Mouse (Mus musculus): ENCODE measurements around the gene Tle1.

Gene Tle1

DNA sequence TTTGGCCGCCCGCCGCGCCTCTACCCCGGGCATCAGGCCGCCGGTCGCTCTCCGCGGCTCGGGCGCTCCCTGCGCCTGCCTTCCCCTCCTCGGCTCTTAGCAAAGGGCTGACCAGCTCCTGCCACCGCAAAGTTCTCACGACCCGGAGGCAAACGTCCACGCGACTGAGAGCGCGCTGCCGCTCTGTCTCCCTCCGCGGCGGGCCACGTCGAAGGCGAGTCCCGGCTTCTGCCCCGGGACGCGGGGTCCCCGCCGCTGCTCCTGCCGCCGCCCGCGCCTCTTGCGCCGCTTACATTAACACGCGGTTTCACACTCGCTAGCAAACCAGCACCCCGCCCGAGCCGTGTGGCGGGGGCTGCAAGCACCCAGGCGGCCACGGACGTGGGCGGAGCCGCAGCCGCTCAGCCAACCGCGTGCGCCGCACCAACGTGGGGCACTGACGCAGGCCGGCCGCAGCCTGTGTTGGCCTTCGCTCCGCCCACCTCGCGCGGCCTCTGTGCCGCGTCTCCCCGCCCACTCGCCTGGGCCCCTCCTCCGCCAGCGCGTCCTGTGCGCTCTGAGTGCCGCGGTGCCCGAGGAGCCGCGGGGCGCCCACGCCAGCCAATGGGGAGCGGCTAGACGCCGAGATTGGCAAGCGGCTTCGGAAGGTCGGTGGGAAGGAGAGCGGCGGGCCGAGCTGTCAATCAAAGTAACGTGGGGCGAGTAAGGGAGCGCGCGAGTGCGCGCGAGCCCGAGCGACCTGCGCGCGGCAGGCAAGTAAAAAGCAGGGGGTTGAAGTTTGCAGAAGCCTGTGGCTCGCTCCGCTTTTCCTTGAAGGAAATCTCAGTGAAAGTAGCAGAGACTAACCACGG is at the start of gene Tle1:
Tle1 (minus strand) TSS at position 361 of the 851 bp plus-strand sequence.
- peak; percentile 99 for DNase-seq

DNA sequence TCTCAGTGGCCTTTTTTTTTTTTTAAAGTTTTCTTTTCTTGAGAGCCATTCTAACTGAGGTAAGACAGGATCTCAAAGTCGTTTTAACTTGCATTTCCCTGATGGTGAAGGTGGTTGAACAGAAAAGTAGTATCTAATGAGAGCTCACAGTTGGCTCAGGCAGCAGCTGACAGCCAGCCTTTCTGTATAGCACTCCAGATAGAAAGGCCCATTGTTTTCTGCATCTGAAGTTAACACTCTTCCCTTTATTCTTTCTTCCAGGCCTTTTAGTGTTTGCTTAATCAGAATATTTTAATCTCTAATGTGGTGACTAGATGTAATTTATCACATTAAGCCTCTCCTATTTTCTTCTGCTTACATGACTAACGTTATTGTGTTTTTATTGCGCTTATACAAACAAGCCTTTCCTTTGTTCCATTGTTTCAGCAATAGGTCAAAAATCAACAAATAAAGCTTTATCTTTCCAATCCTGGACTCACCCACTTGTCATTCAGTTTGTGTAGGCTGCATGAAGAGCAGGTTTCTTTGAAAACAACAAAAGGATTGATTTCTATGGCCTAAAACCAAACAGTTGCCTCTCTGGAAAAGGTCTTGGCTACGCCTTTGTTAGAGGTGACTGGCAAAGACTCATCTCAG is 33.0 kb upstream of the Tle1 start:
- DNase-seq = no peak

DNA sequence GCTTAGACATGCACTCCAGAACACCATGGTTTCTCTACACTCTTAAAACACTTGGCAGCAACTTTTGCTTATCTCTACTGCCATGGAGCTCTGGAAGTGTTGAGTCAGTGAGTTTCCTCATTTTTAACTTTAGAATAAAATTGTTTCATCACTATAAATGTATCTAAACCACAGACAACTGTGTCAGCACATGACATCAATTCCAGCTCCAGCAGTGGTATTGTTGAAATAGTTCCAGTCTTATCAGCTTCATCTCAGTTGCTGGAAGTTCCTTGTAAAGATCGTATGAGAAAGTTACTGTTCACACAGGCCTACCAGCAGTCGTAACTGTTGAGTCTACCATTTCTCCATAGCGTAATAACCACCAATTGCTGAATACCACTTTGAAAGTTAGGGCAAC is 31.5 kb upstream of the Tle1 start:
- no peak for DNase-seq

DNA sequence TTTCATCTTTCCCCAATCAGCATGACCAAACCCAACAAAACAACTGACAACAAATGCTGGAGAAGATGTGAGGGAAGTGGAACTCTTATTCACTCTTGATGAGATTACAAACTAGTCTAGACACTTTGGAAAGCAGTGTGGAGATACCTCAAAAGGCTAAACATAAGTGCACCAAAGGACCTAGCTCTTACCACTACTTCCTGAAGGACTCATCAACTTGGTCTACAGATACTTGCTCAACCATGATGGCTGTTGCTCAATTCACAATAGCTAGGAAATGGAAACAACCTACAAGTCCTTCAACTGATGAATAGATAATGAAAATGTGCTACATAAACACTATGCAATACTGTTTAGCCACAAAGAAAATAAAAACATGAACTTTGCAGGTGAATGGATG is 30.1 kb upstream of the Tle1 start:
- no peak for DNase-seq

DNA sequence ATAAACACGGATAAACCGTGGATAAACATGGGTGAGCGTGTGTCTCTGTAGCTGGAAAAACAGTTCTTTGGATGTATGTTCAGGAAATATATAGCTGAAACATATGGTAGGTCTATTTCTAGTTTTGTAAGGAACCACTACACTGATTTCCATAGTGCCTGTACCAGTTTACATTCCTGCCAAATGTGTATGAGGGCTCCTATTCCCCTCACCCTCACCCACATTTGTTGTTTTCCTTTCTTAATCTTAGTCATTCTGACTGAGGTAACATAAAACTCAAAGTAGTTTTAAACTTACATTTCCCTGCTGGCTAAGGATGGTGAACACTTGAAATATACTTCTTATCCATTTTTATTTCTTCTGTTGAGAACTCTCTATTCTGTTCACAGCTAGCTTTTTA is 20.9 kb upstream of the Tle1 start:
- DNase-seq = no peak

DNA sequence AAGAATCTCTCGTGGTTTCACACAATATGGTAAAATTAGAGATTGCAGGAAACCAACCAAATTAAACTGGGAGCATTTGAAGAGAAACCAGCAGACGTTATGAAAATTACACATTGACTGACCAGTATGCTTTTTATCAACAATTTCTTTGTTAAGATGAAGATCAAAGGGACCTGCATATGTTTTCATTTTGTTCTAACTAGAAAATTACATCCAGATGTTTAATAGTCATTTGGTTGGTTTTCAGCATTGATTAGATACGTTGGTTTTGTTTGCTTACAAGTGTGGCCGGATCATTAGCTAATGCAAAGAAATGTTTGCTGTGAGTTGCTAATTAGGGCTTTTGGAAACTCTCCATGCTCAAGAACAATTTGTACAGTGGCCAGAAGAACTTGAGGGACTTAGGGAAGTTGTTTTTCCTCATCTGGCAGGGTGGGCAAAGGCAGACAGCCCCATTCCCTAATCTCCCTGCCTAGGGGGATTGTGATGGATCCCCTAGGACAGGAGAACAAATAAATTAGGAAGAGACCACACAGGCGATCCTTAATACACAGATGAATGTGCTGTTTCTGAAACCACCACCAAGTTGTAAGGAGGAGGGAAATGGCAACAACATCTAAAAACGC is 3.8 kb upstream of the Tle1 start:
- no peak for DNase-seq

DNA sequence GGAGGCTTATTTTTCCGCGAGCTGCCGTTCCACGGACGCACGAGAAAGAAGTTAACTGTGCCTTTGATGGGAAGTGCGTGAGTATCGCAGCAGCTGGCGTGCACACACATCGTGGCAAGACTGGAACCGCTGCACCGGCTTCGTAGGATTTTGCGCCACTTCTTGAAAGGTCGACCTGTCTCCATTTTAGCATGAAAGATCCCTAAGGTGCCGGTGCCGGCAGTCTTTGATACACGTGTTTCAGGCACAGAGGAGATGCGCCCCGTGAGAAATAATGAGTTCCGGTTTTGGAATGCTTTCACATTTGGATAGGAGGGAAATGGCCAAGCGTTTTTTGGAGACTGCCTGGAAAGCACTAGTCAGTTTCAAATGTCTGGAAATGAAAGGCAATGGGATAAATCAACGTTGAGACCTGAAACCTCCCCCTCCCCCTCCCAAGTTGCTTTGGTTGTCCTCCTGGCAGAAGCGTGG is 837 bp upstream of the Tle1 start:
- DNase-seq = no peak

DNA sequence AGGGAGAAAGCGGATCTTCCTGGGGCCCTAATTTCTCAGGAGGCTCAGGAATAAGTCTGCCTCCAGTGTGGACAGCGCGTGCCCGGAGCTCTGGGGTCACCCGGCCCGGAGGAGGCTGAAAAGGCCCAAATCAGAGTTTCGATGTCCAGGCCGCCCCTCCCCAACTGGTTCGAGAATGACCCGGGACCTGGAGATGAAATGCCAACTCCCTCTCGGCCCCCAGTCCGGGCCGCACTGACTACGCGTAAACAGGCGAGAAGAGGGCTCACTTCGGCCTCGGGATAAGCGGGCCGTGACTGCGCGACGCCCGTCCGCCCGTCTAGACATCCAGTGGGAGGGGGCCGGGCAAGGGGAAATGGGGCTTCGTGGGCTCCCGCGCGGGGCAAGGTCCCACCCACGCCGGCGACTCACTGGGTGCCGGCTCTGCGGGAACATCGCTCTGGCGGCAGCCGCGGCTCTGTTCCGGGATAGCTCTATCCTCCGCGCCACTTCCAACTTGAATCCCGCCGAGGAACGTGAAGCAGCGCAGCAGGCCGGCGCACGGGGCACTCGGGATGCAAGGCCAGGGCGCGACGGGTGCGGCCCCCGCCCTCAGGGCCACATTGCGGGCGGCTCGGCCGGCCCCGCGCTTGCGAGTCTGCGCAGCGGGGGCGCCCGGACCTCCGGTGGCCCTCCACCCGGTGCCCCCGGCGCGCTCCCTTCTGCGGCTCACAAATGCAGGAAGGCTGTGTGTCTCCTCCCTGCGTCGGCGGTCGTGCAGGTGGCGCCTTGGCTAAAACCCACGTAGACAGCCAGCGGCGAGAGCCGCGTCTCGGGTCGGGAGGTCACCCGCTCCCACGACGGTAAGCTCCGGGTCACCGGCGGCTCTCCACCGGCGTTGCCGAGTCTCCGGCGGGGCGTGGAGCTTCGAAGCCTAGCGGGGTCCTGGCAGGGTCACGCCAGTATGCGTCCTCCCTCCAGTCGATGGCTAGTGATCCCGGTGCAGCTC is 854 bp downstream of the Tle1 start:
- no peak for DNase-seq

DNA sequence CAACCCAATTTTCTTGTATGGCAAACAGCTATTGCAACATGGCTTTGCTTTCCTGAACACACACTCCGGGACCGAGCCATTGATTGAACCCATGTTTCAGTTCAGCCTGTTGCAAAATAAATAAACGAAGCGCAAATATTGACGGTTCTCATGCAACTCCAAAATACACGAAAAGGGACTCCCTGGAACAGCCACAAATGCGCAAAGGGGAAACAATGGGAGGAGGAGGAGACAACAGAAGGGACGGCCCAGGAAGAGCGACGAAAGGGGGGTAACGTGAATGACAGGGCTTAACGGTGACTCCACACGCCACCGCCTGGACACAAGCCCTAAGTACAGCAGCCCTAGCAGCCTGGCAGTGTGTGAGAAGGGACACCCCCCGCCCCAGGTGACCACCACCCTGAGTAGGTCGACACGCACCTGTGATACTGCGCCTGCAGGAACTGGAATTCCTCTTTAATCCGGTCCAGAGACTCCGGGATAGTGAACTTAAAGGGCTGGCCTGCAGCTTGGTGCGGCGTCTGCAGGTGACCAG is 1.8 kb downstream of the Tle1 start:
- peak; percentile 72 for DNase-seq

DNA sequence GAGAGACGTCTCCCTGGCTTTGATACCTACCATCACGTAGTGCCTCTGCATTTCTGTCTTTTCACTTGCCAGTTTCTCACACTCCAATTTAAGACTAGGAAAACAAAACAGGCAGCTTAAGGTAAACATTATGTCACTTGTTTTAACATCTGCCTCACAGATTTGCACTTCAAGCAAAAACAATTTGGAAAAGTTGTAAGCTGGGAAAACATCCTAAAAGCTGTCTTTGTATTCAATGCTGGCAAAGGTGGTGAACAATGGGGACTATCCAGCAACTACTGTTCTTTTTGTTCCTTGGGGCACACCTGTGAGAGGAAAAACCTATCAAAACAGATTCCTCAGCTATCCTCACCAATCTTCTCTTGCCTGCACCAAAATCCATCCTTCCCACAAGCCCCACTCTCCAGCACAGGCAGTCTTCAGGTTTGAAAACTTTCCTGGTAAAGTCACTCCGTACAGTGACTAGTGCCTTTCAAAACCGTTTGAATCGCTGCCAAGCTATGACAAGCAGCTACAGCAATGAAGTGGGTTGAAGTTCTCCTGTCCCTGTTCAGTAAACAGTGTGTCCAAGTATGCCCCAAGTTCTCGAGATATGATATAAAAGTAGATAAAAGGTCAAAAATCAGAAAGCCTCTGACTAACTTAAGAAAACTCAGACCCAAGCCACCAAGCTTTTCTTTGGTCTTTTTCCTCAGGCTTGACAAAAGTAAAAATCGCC is 2.7 kb downstream of the Tle1 start:
- DNase-seq = no peak

DNA sequence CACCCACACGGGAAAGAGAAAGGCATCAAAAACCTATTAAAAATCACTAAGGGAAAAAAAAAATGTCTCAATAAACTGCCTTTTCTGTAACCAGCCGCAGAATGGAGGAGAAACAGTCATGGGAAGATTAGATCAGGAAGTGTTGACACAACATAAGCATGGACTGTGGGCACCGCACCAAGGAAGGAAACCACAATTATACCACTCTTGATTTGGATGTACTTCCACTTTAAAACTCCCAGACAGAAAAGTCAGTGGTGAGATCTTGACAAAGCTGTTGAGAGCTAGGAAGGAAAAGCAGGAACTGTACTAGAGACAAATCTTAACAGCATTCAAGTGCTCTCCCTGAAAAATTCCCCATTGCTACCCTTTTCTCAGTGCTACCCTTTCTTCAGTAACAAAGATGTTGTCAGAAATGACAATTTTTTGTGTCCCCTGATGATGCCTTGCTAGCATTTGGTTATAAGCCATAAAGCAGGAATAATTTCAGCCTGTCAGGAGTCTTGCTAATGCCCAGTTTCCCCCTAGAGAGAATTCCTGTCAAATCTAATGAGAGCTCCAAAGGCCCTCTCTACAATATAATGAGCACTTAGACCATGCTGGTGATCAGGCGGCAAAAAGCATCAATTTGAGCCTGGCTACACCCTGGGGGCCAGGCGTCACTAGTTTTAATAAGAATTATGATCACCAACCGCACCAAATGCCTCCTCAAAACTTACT is 5.4 kb downstream of the Tle1 start:
- no peak for DNase-seq

DNA sequence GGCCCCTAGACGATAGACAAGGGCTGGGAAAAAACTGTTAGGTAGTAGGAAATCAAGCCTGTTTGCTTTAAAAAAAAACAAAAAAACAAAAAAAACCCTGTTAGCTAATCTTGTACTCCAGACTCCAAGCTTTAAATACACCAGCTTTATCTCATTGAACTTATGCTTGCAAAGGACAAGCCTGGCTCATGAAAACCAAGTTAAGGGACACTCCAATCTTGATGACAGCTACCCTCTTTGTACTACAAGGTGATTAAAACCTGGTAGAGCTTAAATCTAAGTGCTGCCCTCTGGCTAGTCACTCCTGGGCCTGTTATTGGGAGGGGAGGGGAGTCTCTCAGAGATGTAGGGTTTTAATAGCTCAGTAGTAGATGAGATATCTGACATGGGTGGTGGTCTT is 7.4 kb downstream of the Tle1 start:
- DNase-seq = no peak

DNA sequence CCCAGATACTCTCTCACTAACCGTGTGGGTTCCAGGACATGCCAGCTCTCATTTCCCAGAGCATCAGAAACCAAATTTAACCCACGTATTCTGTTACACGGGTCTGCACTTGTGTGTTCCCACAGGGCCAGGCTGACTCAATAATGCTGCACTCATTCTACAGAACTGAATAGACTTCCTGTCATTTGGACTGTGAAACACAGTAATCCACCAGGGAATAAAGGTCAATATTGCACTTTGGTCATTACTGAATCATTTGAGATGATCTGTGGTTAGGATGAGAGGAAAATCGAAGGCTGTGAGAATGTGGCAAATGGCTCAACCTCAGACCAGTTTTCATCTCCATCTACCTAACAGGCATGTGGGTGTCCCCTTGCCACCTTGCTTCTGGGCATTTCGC is 16.2 kb downstream of the Tle1 start:
- no peak for DNase-seq

DNA sequence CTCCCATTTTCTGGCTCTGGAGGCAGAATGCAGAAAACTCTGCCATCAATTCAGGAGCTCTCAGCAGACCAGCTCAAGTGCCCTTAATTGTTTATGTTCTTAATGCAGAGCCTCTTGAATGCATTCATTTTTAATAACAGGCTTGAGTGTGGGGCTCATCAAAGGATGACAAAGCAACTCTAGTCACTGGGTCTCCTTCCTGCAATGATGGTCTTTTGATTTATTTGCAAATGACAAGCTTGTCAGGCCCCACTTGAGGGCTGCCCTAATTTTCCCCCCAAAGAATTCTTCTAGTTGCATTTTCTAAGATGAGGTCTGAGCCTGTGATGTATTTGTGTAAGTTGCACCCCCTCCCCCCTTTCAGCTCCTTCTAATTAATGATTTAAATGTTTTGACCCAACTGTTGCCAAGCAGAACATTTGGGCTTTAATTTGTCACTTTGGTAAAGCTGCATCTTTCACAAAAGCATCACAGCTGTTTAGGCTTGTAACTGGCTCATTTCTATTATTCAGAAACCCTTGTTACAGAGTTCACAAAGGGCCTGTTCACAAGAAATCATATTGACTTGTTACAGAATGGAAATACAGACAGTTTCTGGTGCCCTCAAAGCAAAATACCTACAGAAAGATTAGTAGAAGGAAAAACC is 18.3 kb downstream of the Tle1 start:
- DNase-seq = no peak

DNA sequence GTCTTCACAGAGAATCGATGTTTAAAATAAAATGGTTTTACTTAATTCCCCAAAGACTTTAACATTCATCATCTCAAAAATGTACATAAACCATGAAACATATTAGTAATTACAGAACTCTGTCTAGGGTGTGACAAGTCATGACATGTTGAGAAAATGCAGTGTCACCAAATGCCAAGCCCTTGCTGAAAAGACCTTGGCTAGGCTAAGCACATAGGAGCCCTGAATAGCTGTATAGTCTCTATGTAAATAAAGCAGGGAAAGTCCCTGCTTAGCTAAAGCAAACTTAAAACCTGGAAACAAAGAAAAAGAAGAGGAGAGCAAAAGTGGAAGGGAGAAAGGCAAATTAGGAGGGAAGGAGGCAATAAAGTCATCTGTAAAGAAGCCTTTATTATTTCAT is 24.8 kb downstream of the Tle1 start:
- no peak for DNase-seq

DNA sequence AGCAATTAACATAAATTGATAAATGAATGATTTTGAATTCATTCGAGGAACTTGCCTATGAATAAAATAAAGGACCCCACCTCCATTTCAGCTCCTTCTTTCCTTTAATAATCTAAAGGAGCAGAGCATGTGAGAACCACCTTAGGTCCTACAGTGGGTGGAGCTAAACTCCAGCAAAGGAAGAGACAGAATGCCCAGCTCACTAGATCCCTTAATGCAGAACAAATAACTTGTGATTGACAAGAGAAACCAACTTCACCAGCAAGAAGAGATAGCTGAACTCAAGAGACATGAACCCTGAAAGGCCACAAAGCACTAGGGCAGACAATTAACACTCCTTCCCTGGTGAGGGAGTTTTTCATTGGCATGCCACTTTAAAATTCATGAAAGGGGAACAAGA is 32.5 kb downstream of the Tle1 start:
- DNase-seq = no peak

DNA sequence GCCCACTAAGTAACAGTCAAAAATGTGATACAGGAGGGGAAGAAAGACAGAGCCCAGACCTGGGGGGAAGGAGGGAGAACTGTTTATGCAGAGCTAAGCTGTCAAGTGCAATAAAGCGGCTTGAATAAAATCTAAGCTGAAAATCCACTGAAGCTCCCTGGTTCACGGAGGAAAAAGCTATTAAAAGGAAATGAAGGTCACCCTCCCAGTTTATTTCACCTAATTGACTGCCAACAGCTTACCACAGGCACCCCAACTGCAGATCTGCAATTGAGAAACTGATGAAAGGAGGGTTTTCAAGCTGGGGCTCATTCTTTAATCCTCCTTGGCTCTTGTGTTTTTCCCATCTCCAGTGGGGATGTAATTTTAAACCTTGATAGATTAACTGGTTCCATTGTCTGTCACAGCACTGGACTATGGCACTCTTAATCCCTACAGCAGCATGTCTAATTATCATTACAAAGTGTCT is 32.9 kb downstream of the Tle1 start:
- no peak for DNase-seq

DNA sequence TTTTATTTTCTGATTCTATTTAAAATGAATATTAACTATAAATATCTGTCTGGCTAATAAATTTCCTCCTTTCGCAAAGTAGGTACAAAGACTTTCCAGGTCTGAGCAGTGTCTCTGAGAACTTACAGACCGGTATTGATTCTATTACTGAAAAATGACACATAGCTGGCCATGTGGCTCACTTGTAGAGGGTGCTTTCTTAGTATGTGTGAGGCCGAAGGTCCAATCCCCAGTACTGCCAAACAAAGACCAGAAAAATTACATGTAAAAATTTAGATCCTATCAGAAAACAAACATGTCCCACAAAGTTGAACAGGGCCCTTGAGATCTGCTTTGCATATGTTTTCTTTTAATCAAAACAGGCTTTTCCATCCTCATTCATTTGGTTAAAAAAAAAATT is 33.5 kb downstream of the Tle1 start:
- DNase-seq = no peak

DNA sequence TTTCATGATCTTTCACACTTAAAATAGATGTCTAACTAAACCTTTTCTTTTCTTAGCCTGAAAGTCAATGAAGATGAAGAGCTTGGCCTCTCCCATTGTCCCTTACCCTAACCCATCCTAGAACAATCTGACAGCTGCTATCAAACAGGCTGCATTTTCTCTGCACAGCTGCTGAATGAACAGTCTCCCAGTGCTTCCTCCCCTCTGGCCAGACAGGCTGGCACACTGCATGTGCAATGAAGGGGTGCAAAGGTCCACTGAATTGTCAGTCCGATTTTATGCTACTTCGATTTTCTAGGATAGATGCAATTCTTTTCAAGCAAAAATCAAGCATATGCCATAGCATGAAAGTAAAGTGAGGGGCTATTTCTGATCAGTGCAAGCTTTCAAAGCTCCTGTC is 34.2 kb downstream of the Tle1 start:
- DNase-seq = no peak

DNA sequence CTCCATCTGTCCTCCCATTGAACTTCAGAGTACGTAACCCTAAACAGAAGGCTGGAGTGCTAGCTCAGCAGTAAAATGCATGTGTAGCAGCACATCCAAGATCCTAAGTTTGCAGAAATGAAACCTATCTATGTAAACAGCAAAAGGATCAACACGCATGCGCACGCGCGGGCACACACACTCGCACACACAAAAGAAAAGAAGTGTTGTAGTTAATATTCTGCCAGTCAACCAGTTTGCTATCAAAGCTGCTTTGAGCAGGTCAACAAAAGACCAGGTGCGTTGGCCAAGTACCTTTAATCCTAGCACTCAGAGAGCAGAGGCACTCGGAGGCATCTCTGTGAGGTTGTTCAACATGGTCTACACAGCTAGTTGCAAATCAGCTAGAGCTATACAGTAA is 35.0 kb downstream of the Tle1 start:
- no peak for DNase-seq
